Mouse (Mus musculus) forebrain, embryonic 10.5 days (tissue): ENCODE measurements around the gene Cyp3a13. TPM values are rescaled to one million over a fixed set of nuclear protein-coding genes. Genes with fewer than 3 reads are reported as not detected.
"Not testable (repeated sequence)": the region's sequence is repeated elsewhere in the genome, so short reads cannot be mapped to it uniquely, and the experiment has no call there.

Experiments
- DNase-seq: peaks from one replicate; pipeline ENCODE4 v3.0.0-alpha.2; 2017; ENCODE audit warnings: low spot score; ENCODE audit errors: extremely low spot score
- H3K27ac ChIP-seq: fragments of 300-500 bp; sonication (generic); 2 replicates; pipeline ENCODE4 v1.5.1; 2016; ENCODE audit warnings: mild to moderate bottlenecking
- H3K27me3 ChIP-seq: fragments of 300-500 bp; sonication (generic); 2 replicates; pipeline ENCODE4 v1.6.1; 2016; ENCODE audit warnings: mild to moderate bottlenecking; ENCODE audit not compliant: poor library complexity, severe bottlenecking
- H3K36me3 ChIP-seq: fragments of 300-500 bp; sonication (generic); replicated peaks from 2 replicates; pipeline ENCODE4 v1.6.1; 2016; ENCODE audit warnings: mild to moderate bottlenecking, moderate library complexity
- H3K4me1 ChIP-seq: fragments of 300-500 bp; sonication (generic); 2 replicates; pipeline ENCODE4 v1.6.1; 2016
- H3K4me3 ChIP-seq: fragments of 300-500 bp; sonication (generic); 2 replicates; pipeline ENCODE4 v1.5.1; 2016; ENCODE audit warnings: mild to moderate bottlenecking, moderate library complexity
- H3K9me3 ChIP-seq: fragments of 300-500 bp; sonication (generic); 2 replicates; pipeline ENCODE4 v1.6.1; 2016; ENCODE audit warnings: mild to moderate bottlenecking, moderate library complexity
- whole genome bisulfite sequencing: fragments of 180-500 bp; shearing (Covaris S2); methylation state at CpG from one replicate; pipeline ENCODE4 v1.1.7; 2016; 5-methylcytosine and 5-hydroxymethylcytosine counted together
- polyA plus RNA-seq: library from polyadenylated mRNA; unstranded; fragments of >200 nt; fragmentation: Nextera tagmentation; extraction: Ambion mirVana; gene quantifications from 2 replicates; pipeline ENCODE4 v1.2.1, GENCODE M21; 2016

The Cyp3a13 gene
- polyA plus RNA-seq, 1 experiment from 2014 or later: not detected

DNA sequence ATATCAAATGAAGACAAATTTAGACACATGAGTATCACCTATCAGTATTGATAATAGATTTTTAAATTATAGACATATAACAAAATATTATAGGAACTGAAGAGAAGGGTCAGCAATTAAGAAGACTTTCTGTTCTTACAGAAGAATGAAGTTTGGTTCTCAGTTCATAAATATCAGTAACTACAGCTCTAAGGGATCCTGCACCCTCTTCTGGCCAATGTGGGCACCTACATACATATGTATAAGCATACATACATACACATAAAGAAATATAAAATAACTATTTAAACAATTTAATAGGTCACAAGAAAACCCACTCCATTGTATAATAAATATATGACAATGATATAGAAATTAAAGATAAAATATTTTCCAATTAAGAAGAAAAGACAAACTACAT, 6.9 kb downstream of the Cyp3a13 start:
- Histone ChIP-seq H3K4me3 (no peak overlapping the region), H3K27ac (no peak overlapping the region), H3K27me3 (no peaks in the 10 kb centered on the region), H3K4me1 (no peaks in the 10 kb centered on the region), H3K36me3 (no peaks in the 10 kb centered on the region), H3K9me3 (no peaks in the 10 kb centered on the region)
- no peak for DNase-seq

DNA sequence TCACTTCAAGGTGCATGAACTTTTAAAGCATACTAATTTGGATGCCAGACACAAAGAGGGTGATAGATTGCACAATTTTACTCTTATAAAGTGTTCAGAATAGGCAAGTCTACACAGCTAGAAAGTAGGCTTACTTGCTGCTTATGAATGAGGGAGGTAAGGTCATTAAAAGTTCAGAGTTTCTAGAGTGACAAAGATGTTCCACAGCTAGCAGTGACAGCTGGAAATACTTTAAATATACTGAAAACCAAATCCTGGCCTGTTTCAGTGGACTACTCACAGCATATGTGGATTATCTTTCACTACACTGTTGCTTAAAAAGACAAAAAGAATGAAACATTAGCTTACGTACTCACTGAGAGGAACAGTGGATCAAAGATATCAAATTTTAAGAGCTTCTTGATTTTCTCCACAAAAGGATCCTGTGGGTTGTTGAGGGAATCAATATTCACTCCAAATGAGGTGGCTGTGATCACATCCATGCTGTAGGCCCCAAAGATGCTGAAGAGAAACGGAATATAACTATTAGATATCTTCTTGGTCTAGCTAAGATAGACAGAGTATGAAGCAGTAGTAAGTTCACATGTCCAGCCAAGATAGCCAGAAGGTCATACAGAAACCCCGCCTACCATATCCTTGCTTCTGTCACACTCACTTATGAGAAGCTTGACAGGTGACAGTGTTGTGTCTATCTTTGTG, 11.7 kb downstream of the Cyp3a13 start:
- H3K27me3 ChIP-seq: no peaks in the 10 kb centered on the region
- no peak for DNase-seq
- no peak overlapping the region for H3K27ac ChIP-seq
- WGBS: 86% methylated on average over 3 of the region's 3 CpGs
- no peaks in the 10 kb centered on the region for H3K4me1 ChIP-seq
- H3K36me3 ChIP-seq: no peaks in the 10 kb centered on the region
- H3K9me3 ChIP-seq: no peaks in the 10 kb centered on the region
- no peak overlapping the region for H3K4me3 ChIP-seq

DNA sequence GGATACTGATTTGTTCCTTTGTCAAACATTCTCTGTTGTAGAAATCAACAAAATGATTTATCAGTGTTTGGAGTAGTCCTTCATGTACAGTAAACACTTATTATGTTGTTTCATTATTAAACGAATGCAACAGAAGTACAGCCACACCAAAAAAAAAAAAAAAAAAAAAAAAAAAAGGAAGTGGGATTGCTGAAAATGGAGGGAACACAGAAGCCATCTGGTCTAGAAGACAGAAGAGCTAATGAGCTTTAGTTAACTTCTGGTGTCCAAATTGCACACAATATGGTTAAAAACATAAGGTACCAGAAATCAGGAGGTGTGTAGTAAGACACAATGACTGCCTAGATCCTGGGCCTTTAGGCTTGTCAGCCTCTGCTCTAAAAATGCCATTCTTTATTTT, 23.6 kb downstream of the Cyp3a13 start:
- no peaks in the 10 kb centered on the region for H3K36me3 ChIP-seq
- no peaks in the 10 kb centered on the region for H3K9me3 ChIP-seq
- no peak overlapping the region for H3K27ac ChIP-seq
- no peak for DNase-seq
- H3K4me1 ChIP-seq: no peaks in the 10 kb centered on the region
- WGBS: 85% methylated on average over 1 of the region's 1 CpGs
- no peaks in the 10 kb centered on the region for H3K27me3 ChIP-seq
- H3K4me3 ChIP-seq: no peak overlapping the region

DNA sequence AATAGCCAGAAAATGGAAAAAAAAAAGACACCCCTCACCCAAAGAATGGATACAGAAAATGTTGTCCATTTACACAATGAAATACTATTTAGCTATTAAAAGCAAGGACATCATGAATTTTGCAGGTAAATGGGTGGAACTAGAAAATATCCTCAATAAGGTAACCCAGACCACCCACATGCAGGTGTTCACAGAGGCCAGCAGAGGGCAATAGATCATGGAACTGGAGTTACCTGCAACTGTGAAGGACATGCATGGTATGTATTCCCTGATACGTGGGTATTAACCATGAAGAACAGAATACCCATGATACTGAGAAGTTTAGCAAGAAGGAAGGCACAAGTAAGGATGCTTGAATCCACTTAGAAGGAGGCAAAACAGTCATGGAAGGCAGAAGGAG, 28.5 kb downstream of the Cyp3a13 start:
- DNase-seq: no peak

DNA sequence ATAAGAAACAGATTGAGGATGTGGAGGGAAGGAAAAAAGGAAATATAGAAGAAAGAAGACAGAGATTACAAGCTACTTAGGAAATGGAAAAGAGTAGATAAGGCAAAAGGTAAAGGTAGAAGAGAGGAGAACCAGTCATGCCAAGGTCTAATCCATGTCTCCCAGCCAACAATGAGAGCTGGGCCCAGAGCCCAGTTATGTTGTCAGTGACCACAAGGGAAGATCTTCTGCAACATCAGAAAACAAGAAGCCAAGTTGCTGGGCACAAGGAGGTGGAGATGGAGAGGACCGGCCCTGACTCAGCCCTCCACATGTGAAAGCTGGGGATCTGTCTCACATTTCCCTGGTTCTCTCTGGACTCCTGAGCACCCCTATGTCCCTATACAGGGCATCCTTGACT, 33.8 kb downstream of the Cyp3a13 start:
- H3K9me3 ChIP-seq: no peaks in the 10 kb centered on the region
- H3K4me1 ChIP-seq: no peaks in the 10 kb centered on the region
- H3K27ac ChIP-seq: no peak overlapping the region
- no peaks in the 10 kb centered on the region for H3K36me3 ChIP-seq
- WGBS: 83% methylated on average over 1 of the region's 1 CpGs
- no peaks in the 10 kb centered on the region for H3K27me3 ChIP-seq
- DNase-seq: no peak
- H3K4me3 ChIP-seq: no peak overlapping the region

More for the DNA sequence above, 28.5 kb downstream of the Cyp3a13 start:
- Histone ChIP-seq H3K4me1 (no peaks in the 10 kb centered on the region), H3K27ac (no peak overlapping the region), H3K9me3 (no peaks in the 10 kb centered on the region), H3K27me3 (no peaks in the 10 kb centered on the region), H3K4me3 (no peak overlapping the region), H3K36me3 (no peaks in the 10 kb centered on the region)
- 66% methylated on average over 1 of the region's 1 CpGs for WGBS

DNA sequence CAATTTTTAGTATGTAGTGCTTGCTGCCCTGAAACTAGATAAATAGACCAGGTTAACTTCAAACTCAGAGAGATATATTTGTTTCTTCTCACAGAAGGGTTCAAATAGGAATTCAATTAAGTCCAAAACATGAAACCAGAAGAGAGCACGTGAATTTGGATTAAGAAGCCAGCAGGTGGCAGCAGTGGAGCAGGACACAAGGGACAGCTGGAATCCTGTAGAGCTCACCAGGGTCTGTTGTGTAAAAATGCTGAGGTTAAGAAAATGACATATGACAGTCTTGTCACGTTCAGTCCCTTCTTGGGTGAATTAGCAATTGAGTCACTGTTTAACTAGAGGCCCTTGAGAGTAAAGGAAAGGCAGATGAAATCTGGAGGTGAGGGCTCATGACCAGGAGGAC, 35.5 kb downstream of the Cyp3a13 start:
- Histone ChIP-seq H3K27ac (no peak overlapping the region), H3K9me3 (no peaks in the 10 kb centered on the region), H3K4me3 (no peak overlapping the region), H3K27me3 (no peaks in the 10 kb centered on the region), H3K36me3 (no peaks in the 10 kb centered on the region), H3K4me1 (no peaks in the 10 kb centered on the region)
- peak; percentile 25 for DNase-seq
- 20% methylated on average over 2 of the region's 2 CpGs for WGBS

DNA sequence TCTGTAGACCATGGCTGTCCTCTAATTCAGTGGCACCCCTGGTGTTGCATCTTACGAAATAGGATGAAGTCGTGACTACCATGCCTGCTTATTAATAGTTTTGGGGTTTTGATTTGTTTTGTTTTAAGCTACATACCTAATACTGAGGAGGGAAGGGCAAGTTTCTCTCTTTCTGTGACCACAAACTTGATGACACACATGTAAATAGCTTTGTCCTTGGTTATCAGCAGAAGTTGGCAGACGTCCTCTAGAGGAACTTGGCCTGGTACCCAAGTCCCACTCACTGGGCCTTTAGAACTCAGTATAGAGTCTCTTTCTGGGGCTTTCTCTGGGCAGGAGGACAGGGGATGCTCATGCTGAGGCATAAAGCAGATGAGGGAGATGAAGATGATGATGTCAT, 38.1 kb downstream of the Cyp3a13 start:
- Histone ChIP-seq H3K9me3 (no peaks in the 10 kb centered on the region), H3K4me3 (no peak overlapping the region), H3K27me3 (no peaks in the 10 kb centered on the region), H3K27ac (no peak overlapping the region), H3K36me3 (no peaks in the 10 kb centered on the region), H3K4me1 (no peaks in the 10 kb centered on the region)
- 87% methylated on average over 3 of the region's 3 CpGs for WGBS
- no peak for DNase-seq

DNA sequence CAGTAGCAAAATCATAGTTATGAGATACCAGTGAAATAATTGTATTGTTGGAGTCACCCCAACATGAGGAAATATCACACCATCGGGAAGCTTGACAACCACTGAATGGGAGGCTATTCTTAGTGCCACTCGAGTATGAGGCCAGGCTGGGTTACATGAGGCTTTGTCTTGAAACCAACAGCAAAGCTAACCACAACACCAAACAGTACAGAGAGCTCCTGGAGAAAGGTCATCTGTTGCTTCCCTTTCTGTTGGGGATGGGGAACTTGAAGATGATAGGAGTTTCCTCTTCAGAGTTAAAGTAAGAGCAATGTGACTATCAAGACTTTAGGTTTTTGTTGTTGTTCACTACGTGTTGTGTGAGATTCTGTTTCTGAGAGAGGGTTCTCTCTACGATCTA, 38.5 kb downstream of the Cyp3a13 start:
- Histone ChIP-seq H3K9me3 (no peaks in the 10 kb centered on the region), H3K36me3 (no peaks in the 10 kb centered on the region), H3K27me3 (no peaks in the 10 kb centered on the region), H3K4me1 (no peaks in the 10 kb centered on the region), H3K27ac (no peak overlapping the region), H3K4me3 (no peak overlapping the region)
- 83% methylated on average over 4 of the region's 4 CpGs for WGBS
- no peak for DNase-seq

DNA sequence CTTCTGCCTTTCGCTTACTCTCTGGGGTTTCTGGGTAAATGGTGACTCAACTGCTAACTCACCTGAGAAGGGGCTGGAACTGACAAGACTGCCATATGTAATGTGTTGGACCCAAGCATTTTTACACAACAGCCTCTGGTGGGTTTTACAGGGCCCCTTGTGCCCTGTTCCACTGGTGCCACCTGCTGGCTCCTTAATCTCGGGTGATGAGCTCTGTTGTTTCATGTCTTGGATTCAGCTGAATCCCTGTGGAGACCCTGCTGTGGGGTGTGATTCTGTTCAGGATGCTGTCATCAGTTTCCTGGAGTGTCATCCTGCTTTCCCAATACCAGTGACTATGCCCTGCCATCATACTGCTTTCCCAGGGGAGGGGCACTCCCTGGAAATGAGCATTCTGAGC, 43.6 kb downstream of the Cyp3a13 start:
- Histone ChIP-seq H3K4me3 (no peak overlapping the region), H3K4me1 (no peaks in the 10 kb centered on the region), H3K27me3 (no peaks in the 10 kb centered on the region), H3K9me3 (no peaks in the 10 kb centered on the region), H3K27ac (no peak overlapping the region), H3K36me3 (no peaks in the 10 kb centered on the region)
- WGBS: 67% methylated on average over 2 of the region's 2 CpGs
- DNase-seq: no peak

DNA sequence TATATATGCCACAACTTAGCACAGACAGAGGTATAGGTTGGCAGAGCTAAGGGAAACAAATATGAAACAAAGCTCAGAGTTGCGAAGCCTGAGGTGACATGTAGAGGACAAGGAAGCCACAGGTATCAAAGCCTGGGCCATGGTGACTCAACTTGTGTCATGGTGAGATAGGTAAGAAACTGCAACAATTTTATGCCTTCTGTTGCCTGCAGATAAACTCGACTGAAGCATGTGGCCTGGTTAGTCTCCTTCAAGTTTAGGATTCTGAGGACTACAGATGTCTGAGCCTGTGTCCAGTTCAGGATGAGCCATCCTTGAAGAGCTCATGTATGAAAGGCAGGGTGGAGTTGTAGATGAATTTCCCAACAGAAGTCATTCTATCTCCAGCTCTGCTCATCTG, 46.4 kb downstream of the Cyp3a13 start:
- Histone ChIP-seq H3K27me3 (no peaks in the 10 kb centered on the region), H3K36me3 (no peaks in the 10 kb centered on the region), H3K4me1 (no peaks in the 10 kb centered on the region), H3K27ac (no peak overlapping the region), H3K4me3 (no peak overlapping the region), H3K9me3 (no peaks in the 10 kb centered on the region)
- DNase-seq: no peak
- WGBS: 89% methylated on average over 2 of the region's 2 CpGs

DNA sequence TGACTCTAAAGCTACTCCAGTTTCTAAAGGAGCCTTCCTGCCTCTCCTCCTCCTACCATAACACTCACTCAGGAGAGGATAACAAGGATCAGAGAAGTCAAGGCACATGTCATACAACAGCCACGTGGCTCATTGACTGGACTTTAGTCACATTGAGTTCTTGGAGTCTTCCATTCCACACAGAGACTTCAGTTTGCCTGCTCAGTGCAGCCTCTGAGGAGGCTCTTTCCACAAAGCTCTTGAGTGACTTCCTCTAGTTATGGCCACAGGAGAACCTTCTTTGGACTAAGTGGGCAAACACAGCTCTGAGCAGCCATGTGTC, 49.1 kb downstream of the Cyp3a13 start:
- DNase-seq, H3K4me3 ChIP-seq, H3K36me3 ChIP-seq, H3K4me1 ChIP-seq, H3K9me3 ChIP-seq, H3K27ac ChIP-seq, H3K27me3 ChIP-seq: not testable (repeated sequence)
- 52% methylated on average over 1 of the region's 1 CpGs for WGBS

DNA sequence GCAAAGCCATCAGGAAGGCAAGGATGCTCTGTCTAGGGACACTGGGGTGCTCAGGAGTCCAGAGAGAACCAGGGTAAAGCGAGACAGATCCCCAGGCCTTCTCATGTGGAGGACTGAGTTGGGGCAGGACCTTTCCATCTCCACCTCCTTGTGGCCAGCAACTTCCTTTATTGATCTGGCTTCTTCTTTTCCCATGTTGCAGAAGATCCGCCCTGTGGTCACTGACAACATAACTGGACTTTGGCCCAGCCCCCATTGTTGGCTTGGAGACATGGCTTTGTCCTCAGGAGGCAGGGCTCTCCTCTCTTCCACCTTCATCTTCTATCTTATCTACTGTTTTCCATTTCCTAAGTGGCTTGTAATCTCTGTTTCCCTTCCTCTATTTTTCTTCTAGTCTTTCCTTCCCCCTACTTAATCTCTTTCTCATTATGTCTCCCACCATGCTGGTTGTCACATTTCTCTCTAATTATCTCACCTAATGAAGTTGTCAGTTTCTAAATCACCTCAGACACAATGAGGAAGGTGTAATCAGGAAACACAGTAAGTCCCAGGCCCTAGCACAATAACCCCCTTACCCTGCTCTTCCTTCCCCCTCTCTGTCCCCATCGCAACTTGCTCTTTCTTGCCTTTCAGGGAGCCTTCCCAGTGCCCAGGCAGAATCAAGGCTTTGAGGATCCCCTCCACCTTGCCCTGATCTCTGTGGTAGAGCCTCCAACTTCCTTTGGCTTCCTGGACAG, 49.6 kb downstream of the Cyp3a13 start, which contains the start of gene Pilrb2:
TSS of gene Pilrb2 (minus strand) at position 172 of the 737 bp plus-strand sequence.
- WGBS: 74% methylated on average over 3 of the region's 3 CpGs
- not testable (repeated sequence) for DNase-seq, H3K4me1 ChIP-seq, H3K36me3 ChIP-seq, H3K9me3 ChIP-seq, H3K27me3 ChIP-seq, H3K27ac ChIP-seq, H3K4me3 ChIP-seq

DNA sequence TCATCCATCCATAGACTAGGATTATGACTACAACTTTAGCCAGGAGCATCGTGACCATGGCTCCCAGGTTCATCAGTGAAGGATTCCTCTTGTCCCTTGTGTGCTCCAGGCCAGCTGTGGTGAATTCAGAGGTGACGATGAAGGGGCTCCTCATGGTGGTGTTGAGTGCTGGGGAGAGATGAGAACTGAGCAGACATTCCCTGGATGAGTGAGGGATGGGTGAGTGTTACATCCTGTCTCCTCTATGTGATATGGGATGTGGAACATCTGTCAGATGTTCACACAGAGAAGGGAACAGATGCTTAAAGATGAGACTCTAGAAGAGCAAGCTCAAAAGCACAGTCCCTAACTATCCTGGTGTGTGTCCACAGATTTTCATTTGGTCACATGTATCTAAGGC, 52.8 kb downstream of the Cyp3a13 start:
- H3K4me1 ChIP-seq, H3K27ac ChIP-seq, H3K27me3 ChIP-seq, H3K36me3 ChIP-seq, H3K4me3 ChIP-seq, H3K9me3 ChIP-seq, DNase-seq: not testable (repeated sequence)
- 79% methylated on average over 2 of the region's 2 CpGs for WGBS
